Mouse (Mus musculus): ENCODE measurements around the gene Zmym3. TPM values are rescaled to one million over a fixed set of nuclear protein-coding genes. Genes with fewer than 3 reads are reported as not detected.
"Not testable (repeated sequence)": the region's sequence is repeated elsewhere in the genome, so short reads cannot be mapped to it uniquely, and the experiment has no call there.

Zmym3 gene
- polyA plus RNA-seq, 1 experiment from 2014 or later: 16.9 TPM

DNA sequence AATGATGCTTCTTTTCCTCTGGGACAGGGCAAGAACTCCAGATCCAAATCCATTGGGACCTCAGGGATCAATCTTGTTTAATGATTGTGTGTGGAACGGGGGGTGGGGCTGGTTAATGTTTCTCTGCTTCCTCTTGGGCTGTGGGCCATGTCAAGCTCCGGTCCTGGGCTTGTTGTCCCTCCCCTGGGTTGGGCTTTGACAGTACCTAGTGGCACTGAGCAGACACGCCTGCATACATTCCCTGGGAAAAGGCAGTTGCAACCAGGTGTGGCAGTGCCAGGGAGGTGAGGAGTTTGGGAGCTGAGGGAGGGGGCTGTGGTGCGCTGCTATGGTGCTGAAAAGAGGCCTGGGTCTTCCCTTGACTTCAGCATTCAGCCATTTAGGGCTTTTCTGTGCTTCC is 43.6 kb downstream of the Zmym3 start:
- no peak overlapping the region for H3K9ac ChIP-seq (ENCODE audit: low read depth, low read length)
- 50% methylated on average over 4 of the region's 4 CpGs for WGBS
- H3K27me3 ChIP-seq (ENCODE audit: insufficient read depth, low read length): no peaks in the 10 kb centered on the region
- H3K4me1 ChIP-seq (replicated peaks; ENCODE audit: insufficient read depth, low read length): no peaks in the 10 kb centered on the region
- peak overlapping the region; percentile 66; the same call in 1 of the 2 replicates for H3K27ac ChIP-seq
- TF ChIP-seq CTCF (IDR thresholded peaks at IDR 0.05; ENCODE audit: low read depth): no peak
- H3K36me3 ChIP-seq (ENCODE audit: insufficient read depth, low read length): no peaks in the 10 kb centered on the region
- DNase-seq (ENCODE audit: low spot score) (peak; percentile 18), ATAC-seq (replicated peaks; ENCODE audit: low FRiP score, low read depth) (peak; percentile 86)
- H3K9me3 ChIP-seq (replicated peaks; ENCODE audit: low read length): no peaks in the 10 kb centered on the region
- H3K4me3 ChIP-seq (replicated peaks; ENCODE audit: low read depth, low read length): no peak overlapping the region
- peak overlapping the region; percentile 10; the same call in 1 of the 2 replicates for H3K4me2 ChIP-seq (ENCODE audit: low read length)

DNA sequence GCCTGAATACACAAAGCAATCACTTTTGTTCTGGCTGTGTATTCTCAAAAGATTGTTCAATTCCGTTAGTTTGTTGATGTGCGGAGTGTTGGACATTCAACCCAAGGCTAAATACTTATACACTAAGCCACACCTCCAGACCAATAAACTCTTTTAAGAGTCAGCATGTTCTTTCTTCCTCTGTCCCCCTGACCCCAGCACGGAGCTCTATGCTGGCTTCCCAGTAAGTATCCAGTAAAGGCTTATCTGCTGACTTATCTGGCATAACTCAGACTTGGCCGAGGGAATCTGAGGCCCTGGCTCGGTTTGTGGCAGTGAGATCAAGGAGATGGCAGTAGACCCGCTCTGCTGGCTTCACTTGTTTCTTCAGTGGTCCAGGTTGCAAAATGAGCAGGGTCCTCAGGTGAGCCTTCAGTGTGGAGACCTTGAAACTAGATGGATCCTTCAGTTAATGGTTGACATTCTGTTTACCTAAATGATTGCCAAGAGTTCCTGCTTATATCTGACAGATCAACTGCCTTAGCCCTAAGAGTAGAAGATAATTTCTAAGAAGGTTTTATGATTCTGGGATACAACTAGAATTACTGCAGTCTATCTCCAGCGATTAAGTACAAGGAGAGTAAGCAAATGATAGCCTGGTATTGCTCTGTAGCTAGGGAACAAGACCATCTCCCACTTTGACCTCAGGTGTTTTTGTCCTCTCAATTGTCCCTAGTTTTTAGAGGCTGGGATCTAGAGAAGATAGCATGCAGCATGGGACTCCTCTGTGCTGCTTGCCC is 44.3 kb downstream of the Zmym3 start, which contains the start of gene Gjb1:
Gjb1 (plus strand) TSS at position 189 of the 779 bp plus-strand sequence.
- peak within 1 kb of the TSS; percentile 10; the same call in 1 of the 2 replicates for H3K4me2 ChIP-seq (ENCODE audit: low read length)
- no peaks in the 10 kb centered on the region for H3K36me3 ChIP-seq (ENCODE audit: insufficient read depth, low read length)
- ATAC-seq (replicated peaks; ENCODE audit: low FRiP score, low read depth) (peak; percentile 76), DNase-seq (ENCODE audit: low spot score) (no peak)
- H3K9ac ChIP-seq (ENCODE audit: low read depth, low read length): no peak within 1 kb of the TSS
- no peak within 1 kb of the TSS for H3K4me3 ChIP-seq (replicated peaks; ENCODE audit: low read depth, low read length)
- no peaks in the 10 kb centered on the region for H3K9me3 ChIP-seq (replicated peaks; ENCODE audit: low read length)
- 67% methylated on average over 7 of the region's 7 CpGs for WGBS
- no peak for TF ChIP-seq CTCF (IDR thresholded peaks at IDR 0.05; ENCODE audit: low read depth)
- H3K27me3 ChIP-seq (ENCODE audit: insufficient read depth, low read length): no peaks in the 10 kb centered on the region
- H3K27ac ChIP-seq: peak within 1 kb of the TSS; percentile 66
- no peaks in the 10 kb centered on the region for H3K4me1 ChIP-seq (replicated peaks; ENCODE audit: insufficient read depth, low read length)

DNA sequence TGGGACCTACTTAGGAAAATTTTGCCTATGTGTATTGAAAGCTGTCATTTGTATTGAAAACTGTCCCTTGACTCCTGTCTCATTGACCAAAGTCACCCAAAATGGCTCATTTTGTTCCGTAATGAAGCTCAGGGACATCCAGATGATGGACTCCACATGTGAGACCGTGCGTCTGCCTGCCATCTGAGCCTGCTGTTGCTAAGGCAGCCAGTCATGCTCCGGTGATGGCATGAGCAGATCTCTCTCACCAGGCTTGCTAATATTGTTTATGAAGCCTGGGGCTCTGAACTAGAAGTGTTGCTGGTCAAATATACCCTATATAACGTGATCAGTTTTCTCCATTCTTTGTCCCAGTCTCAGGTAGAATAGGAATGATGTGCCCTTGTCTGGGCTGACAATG is 47.7 kb downstream of the Zmym3 start:
- Histone ChIP-seq H3K9ac (ENCODE audit: low read depth, low read length) (no peak overlapping the region), H3K4me1 (replicated peaks; ENCODE audit: insufficient read depth, low read length) (no peaks in the 10 kb centered on the region), H3K4me2 (ENCODE audit: low read length) (no peak overlapping the region), H3K27me3 (ENCODE audit: insufficient read depth, low read length) (no peaks in the 10 kb centered on the region), H3K27ac (no peak overlapping the region), H3K36me3 (ENCODE audit: insufficient read depth, low read length) (no peaks in the 10 kb centered on the region), H3K9me3 (replicated peaks; ENCODE audit: low read length) (no peaks in the 10 kb centered on the region), H3K4me3 (replicated peaks; ENCODE audit: low read depth, low read length) (no peak overlapping the region)
- no peak for TF ChIP-seq CTCF (IDR thresholded peaks at IDR 0.05; ENCODE audit: low read depth)
- DNase-seq (ENCODE audit: low spot score) (peak; percentile 13), ATAC-seq (replicated peaks; ENCODE audit: low FRiP score, low read depth) (no peak)
- WGBS: 61% methylated on average over 5 of the region's 5 CpGs

DNA sequence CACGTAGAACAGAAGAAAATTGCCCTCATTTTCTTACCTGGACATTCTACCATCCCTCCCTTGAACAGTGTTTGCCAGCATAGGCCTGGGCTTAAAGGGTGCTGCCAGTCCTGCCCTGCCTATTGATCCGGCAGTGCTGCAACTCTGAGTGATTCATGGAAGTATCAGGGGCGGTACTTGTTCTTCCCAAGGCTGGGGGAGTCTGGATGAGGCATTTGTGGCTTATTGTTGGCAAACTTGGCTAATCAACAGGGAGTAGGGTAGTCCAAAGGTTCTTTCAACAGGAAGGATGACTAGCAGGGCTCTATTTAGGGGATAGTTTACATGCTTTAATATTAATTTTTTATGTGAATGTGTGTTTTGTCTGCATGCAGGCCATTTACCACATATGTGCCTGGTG is 50.1 kb downstream of the Zmym3 start:
- H3K27ac ChIP-seq: no peak overlapping the region
- no peak overlapping the region for H3K4me3 ChIP-seq (replicated peaks; ENCODE audit: low read depth, low read length)
- ATAC-seq (replicated peaks; ENCODE audit: low FRiP score, low read depth): no peak
- no peak for TF ChIP-seq CTCF (IDR thresholded peaks at IDR 0.05; ENCODE audit: low read depth)
- H3K9ac ChIP-seq (ENCODE audit: low read depth, low read length): no peak overlapping the region
- no peak for DNase-seq (ENCODE audit: low spot score)
- H3K4me2 ChIP-seq (ENCODE audit: low read length): no peak overlapping the region
- no peaks in the 10 kb centered on the region for H3K9me3 ChIP-seq (replicated peaks; ENCODE audit: low read length)
- H3K4me1 ChIP-seq (replicated peaks; ENCODE audit: insufficient read depth, low read length): no peaks in the 10 kb centered on the region
- WGBS: 66% methylated on average over 3 of the region's 3 CpGs
- no peaks in the 10 kb centered on the region for H3K36me3 ChIP-seq (ENCODE audit: insufficient read depth, low read length)
- H3K27me3 ChIP-seq (ENCODE audit: insufficient read depth, low read length): no peaks in the 10 kb centered on the region

DNA sequence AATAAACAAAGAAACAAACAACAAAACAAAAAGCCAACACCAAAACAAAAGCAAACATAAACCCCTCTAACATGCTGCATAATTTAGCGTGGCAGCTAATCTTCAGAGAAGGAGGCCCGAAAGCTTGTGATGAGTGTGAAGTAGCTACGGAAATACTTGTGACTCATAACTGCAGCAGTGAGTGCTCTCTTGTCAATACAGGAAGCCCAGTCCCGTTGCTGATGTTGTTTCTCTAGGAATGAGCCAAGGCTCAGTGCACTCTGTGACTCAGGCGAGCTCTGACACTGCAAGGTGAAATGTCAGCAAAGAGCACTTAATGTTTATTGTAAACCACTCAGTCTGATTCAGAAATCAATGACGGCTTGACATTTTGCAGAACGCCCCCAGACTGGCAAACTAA is 51.6 kb downstream of the Zmym3 start:
- Histone ChIP-seq H3K36me3 (ENCODE audit: insufficient read depth, low read length) (no peaks in the 10 kb centered on the region), H3K27me3 (ENCODE audit: insufficient read depth, low read length) (no peaks in the 10 kb centered on the region), H3K9ac (ENCODE audit: low read depth, low read length) (no peak overlapping the region), H3K27ac (no peak overlapping the region), H3K4me1 (replicated peaks; ENCODE audit: insufficient read depth, low read length) (no peaks in the 10 kb centered on the region), H3K4me2 (ENCODE audit: low read length) (no peak overlapping the region), H3K9me3 (replicated peaks; ENCODE audit: low read length) (no peaks in the 10 kb centered on the region), H3K4me3 (replicated peaks; ENCODE audit: low read depth, low read length) (no peak overlapping the region)
- no peak for ATAC-seq (replicated peaks; ENCODE audit: low FRiP score, low read depth)
- no peak for DNase-seq (ENCODE audit: low spot score)
- no peak for TF ChIP-seq CTCF (IDR thresholded peaks at IDR 0.05; ENCODE audit: low read depth)
- 62% methylated on average over 7 of the region's 7 CpGs for WGBS

DNA sequence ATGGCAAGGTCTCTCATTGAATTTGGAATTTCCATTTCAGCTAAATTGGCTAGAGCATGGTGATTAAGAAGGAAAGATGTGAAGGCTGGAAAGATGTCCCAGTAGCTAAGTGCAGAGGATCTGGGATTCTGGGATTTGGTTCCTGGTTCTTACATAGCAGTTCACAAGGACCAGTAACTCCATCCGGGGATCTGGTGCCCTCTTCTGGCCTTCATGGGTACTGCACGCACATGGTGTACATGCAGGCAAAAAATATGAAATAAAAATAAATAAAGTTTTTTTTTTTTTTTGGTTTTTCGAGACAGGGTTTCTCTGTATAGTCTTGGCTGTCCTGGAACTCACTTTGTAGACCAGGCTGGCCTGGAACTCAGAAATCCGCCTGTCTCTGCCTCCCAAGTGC is 61.7 kb downstream of the Zmym3 start:
- not testable (repeated sequence) for H3K9ac ChIP-seq (ENCODE audit: low read depth, low read length); DNase-seq (ENCODE audit: low spot score); H3K4me2 ChIP-seq (ENCODE audit: low read length); H3K27me3 ChIP-seq (ENCODE audit: insufficient read depth, low read length); H3K4me1 ChIP-seq (replicated peaks; ENCODE audit: insufficient read depth, low read length); H3K4me3 ChIP-seq (replicated peaks; ENCODE audit: low read depth, low read length); ATAC-seq (replicated peaks; ENCODE audit: low FRiP score, low read depth); H3K36me3 ChIP-seq (ENCODE audit: insufficient read depth, low read length); H3K9me3 ChIP-seq (replicated peaks; ENCODE audit: low read length); H3K27ac ChIP-seq
- peak; percentile 38 for TF ChIP-seq CTCF (IDR thresholded peaks at IDR 0.05; ENCODE audit: low read depth)
- 62% methylated on average over 4 of the region's 4 CpGs for WGBS

Other genes with a start within 250 kb of the Zmym3 start
- gene Snx12, start 198.3 kb downstream of the Zmym3 start, polyA plus RNA-seq (2015; fragmentation: Nextera tagmentation; extraction: Ambion mirVana): 46.7 and 48.8 TPM in 2 replicates
- 2.8 and 2.9 TPM in 2 replicates for gene Foxo4, start 166.3 kb downstream of the Zmym3 start, polyA plus RNA-seq (2015; fragmentation: Nextera tagmentation; extraction: Ambion mirVana)
- gene Gm614, start 156.9 kb downstream of the Zmym3 start, polyA plus RNA-seq (2015; fragmentation: Nextera tagmentation; extraction: Ambion mirVana): not detected in 2 replicates
- gene Il2rg, start 152.6 kb downstream of the Zmym3 start, polyA plus RNA-seq (2015; fragmentation: Nextera tagmentation; extraction: Ambion mirVana): 18.7 and 20.0 TPM in 2 replicates
- gene Gm20489, start 151.8 kb downstream of the Zmym3 start, polyA plus RNA-seq (2015; fragmentation: Nextera tagmentation; extraction: Ambion mirVana): not detected in 2 replicates
- 19.8 and 21.1 TPM in 2 replicates for gene Med12, start 146.8 kb downstream of the Zmym3 start, polyA plus RNA-seq (2015; fragmentation: Nextera tagmentation; extraction: Ambion mirVana)
- 1.7 and 2.8 TPM in 2 replicates for gene Nlgn3, start 121.7 kb downstream of the Zmym3 start, polyA plus RNA-seq (2015; fragmentation: Nextera tagmentation; extraction: Ambion mirVana)
- 49.8 and 52.9 TPM in 2 replicates for gene Gjb1, start 44.5 kb downstream of the Zmym3 start, polyA plus RNA-seq (2015; fragmentation: Nextera tagmentation; extraction: Ambion mirVana)
- 265 and 282 TPM in 2 replicates for gene Nono, start 8.5 kb upstream of the Zmym3 start, polyA plus RNA-seq (2015; fragmentation: Nextera tagmentation; extraction: Ambion mirVana)
- gene Itgb1bp2, start 28.2 kb upstream of the Zmym3 start, polyA plus RNA-seq (2015; fragmentation: Nextera tagmentation; extraction: Ambion mirVana): 0.34 and 0.79 TPM in 2 replicates
- gene Taf1, start 111.9 kb upstream of the Zmym3 start, polyA plus RNA-seq (2015; fragmentation: Nextera tagmentation; extraction: Ambion mirVana): 5.2 and 5.9 TPM in 2 replicates
- gene Ogt, start 219.2 kb upstream of the Zmym3 start, polyA plus RNA-seq (2015; fragmentation: Nextera tagmentation; extraction: Ambion mirVana): 118 and 119 TPM in 2 replicates

Data from kidney, postnatal 0 days (tissue).